Mouse (Mus musculus) megakaryocyte progenitor cell, adult 5-6 weeks (primary cell): ENCODE data around the gene Armh1. TPM values are rescaled to one million over a fixed set of nuclear protein-coding genes. Genes with fewer than 3 reads are reported as not detected.

ENCODE experiments used
- ATAC-seq: replicated peaks from 2 replicates; pipeline ENCODE4 v1.8.0; 2016; ENCODE audit warnings: mild to moderate bottlenecking, moderate TSS enrichment, inconsistent platforms; ENCODE audit not compliant: poor library complexity
- total RNA-seq, 2 experiments: library from RNA; stranded (forward) in 1 of 2; stranded (reverse) in 1 of 2; fragments of 157-497, 149-512 nt in 1 of 2; fragments of 200-1000 nt in 1 of 2; gene quantifications; 2 replicates each; pipeline versions ENCODE4 v1.2.3 to v1.2.4; 2015 to 2017

Gene Armh1
- total RNA-seq, 2 experiments from 2014 or later = not detected

DNA sequence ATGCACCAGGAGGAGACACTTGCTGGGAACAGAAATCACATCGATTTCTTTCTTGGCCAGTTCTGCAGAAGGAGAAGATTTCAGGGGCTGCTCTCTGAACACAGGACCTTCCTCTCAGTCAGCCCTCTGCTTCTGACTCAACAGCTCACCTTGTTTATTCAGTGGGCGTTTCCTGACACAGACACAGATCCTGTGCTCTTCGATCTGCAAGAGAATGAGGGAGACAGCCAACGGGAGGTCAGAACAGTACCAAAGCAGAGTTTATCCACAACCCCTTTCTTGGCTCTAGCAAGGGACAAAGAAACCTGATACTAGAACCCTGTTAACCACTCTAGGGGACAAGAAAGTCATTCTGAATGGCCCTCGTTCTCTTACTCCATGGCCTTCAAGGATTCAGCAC is 82.0 kb downstream of the Armh1 start:
- ATAC-seq = no peak

Other genes with a start within 250 kb of the Armh1 start
- 31.6 and 32.9 TPM in 2 replicates for gene Eif2b3, start 232.7 kb downstream of the Armh1 start, total RNA-seq (2015)
- 30.9 and 44.8 TPM in 2 replicates for gene Eif2b3, start 232.7 kb downstream of the Armh1 start, total RNA-seq (2017)
- 0.30 and 1.3 TPM in 2 replicates for gene Ptch2, start 156.1 kb downstream of the Armh1 start, total RNA-seq (2015)
- 0.08 and 0.57 TPM in 2 replicates for gene Ptch2, start 156.1 kb downstream of the Armh1 start, total RNA-seq (2017)
- 9.1 and 10.2 TPM in 2 replicates for gene Btbd19, start 126.4 kb downstream of the Armh1 start, total RNA-seq (2015)
- 6.4 and 8.9 TPM in 2 replicates for gene Btbd19, start 126.4 kb downstream of the Armh1 start, total RNA-seq (2017)
- not detected in 2 replicates for gene Tctex1d4, start 125.3 kb downstream of the Armh1 start, total RNA-seq (2015)
- gene Tctex1d4, start 125.3 kb downstream of the Armh1 start, total RNA-seq (2017) = not detected in 2 replicates
- 1.4 and 2.0 TPM in 2 replicates for gene Plk3, start 118.2 kb downstream of the Armh1 start, total RNA-seq (2015)
- 1.1 and 4.1 TPM in 2 replicates for gene Plk3, start 118.2 kb downstream of the Armh1 start, total RNA-seq (2017)
- gene Rps8, start 95.9 kb downstream of the Armh1 start, total RNA-seq (2015) = 4,838 and 5,186 TPM in 2 replicates
- 1,989 and 2,131 TPM in 2 replicates for gene Rps8, start 95.9 kb downstream of the Armh1 start, total RNA-seq (2017)
- gene Kif2c, start 69.5 kb downstream of the Armh1 start, total RNA-seq (2015) = 33.3 and 33.7 TPM in 2 replicates
- gene Kif2c, start 69.5 kb downstream of the Armh1 start, total RNA-seq (2017) = 45.9 and 46.4 TPM in 2 replicates
- 6.2 and 8.5 TPM in 2 replicates for gene Tmem53, start 174 bp downstream of the Armh1 start, total RNA-seq (2015)
- gene Tmem53, start 174 bp downstream of the Armh1 start, total RNA-seq (2017) = 1.7 and 4.9 TPM in 2 replicates
- gene Rnf220, start 244.9 kb upstream of the Armh1 start, total RNA-seq (2015) = 52.9 and 63.3 TPM in 2 replicates
- gene Rnf220, start 244.9 kb upstream of the Armh1 start, total RNA-seq (2017) = 83.9 and 96.5 TPM in 2 replicates